Mouse (Mus musculus) CD4-positive helper T cell, adult 2 months (primary cell): ENCODE data around the gene Pithd1.
"Not testable (repeated sequence)": the region's sequence is repeated elsewhere in the genome, so short reads cannot be mapped to it uniquely, and the experiment has no call there.

Experiments used
- DNase-seq: peaks from one replicate; pipeline ENCODE4 v3.0.0-alpha.2; 2012; ENCODE audit warnings: low read depth, missing footprints, low spot score

Gene Pithd1

GRCm38 (mm10) chr4:135987714-135988113 is 650 bp upstream of the Pithd1 start:
- DNase-seq, result no peak

DNA sequence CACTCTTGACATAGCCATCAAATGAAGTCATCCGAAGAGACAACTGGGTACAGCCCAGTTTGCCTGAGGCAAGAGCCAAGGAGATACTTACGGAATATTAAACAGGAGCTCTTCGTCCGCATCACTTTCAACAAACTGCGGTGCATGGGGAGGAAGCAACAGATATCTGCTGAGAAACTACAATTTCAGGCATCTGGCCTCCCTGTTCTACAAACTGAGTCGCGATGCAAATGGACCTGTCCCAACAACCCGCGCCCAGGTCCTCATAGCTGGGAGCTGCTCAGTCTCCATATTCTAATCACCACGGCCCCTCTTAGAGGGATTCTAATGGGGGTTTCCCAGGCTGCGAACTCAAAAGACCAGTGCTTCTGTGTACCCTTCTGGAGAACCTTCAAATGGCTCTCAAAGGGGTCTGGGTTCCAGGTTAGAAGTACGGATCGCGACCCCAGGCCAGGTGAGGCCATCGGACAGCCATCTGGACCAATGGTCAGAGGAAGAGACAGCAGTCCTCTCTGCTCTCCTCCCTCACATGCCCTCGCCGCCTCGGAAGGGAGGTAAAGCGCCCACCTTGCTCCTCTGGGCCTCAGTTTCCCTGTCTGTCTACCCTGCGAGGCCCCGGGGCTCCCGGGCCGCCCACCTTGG is 642 bp downstream of the Pithd1 start:
- no peak for DNase-seq

DNA sequence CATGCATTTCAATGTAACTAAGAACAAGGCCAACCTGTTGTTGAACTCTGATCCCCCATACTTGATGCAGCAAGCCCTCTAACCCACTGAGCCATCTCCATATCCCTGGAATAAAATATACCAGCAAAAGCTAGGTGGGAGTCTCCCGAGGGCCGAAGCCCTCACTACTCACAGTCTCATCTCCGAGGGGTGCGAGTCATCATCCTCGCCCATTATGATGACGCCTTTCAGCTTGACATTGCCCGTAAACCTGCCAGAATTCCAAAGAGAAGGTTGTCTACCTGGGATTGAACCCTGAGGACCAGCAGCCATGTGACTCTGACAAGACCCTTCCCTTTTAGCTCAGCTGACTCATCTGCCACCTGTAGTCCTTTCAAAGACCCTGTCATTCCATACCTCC is 1.3 kb downstream of the Pithd1 start:
- DNase-seq, result no peak

DNA sequence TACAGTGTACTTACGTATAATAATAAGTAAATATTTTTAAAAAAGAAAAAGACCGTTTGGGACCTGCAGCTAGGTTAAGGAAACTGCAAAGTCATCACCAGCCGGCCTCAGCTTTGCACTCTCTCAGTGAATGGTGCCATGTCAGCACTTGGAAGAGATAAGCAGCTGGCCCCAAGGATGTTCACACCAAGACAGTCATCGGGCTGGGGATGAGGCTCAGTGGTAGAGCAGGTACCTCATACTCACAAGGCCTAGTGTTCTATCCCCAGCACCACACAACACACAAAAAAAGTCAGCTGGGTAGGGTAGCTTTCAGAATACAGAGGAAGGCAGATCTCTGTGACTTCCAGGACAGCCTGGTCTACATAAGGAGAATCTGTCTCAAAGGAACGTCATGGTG is 1.9 kb downstream of the Pithd1 start:
- DNase-seq, result no peak

GRCm38 (mm10) chr4:135984556-135984955 is 2.5 kb downstream of the Pithd1 start:
- DNase-seq, result no peak

DNA sequence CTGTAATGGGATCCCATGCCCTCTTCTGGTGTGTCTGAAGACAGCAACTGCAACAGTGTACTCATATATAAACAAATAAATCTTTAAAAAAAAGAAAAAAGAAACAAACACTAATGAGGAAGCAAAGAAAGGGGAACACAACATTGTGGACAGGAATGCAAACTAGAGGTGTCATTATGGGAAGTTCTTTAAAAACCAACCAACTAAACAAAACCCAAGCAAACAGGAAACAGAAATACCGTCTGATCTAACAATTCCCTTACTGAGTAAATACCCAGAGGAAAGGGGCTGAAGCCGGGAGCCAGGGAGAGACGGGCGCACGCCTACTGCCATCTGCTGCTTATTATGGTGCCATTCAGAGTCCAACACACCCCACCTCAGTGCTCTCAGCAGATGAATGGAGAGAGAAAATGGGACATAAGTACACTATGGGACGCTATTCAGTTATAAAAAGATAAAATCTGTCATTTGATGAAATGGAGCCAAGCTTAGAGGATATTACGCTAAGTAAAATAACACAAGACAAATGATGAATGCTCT is 5.5 kb downstream of the Pithd1 start:
- DNase-seq, result no peak

DNA sequence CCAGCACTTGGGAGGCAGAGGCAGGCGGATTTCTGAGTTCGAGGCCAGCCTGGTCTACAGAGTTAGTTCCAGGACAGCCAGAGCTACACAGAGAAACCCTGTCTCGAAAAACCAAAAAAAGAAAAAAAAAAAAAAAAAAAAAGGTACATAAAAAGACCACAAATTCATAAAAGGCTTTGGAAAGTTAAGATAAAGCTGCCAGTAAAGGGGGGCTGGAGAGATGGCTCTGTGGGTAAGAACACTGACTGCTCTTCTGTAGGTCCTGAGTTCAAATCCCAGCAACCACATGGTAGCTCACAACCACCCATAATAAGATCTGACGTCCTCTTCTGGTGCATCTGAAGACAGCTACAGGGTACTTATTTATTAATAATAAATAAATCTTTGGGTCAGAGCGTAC is 6.8 kb downstream of the Pithd1 start:
- DNase-seq, result not testable (repeated sequence)

DNA sequence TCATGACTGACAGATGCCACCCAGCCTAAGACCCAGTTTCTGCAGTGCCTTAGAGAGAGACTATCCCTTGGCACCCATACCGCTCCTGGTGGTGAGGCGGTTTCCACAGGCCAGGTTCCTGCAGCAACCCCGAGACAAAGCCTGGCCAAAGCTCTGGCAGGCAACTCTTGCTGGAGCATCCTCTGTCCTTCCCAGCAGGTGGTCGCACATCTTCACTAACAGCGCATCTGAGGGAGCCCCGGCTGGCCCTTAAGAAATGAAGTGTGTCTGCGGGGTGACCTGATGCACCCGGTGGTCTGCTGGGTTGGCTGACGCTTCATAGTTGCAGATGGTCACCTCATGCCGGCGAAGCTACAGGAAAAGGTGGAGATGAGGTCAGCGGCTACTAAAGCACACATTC is 10.9 kb downstream of the Pithd1 start:
- no peak for DNase-seq

- DNase-seq, result peak; percentile 35
Measured at GRCm38 (mm10) chr4:135972911-135973811, 13.9 kb downstream of the Pithd1 start.

GRCm38 (mm10) chr4:135972556-135972906 is 14.5 kb downstream of the Pithd1 start, which contains the start of gene Lypla2:
TSS of gene Lypla2 (minus strand) at chr4:135972626.
- DNase-seq, result peak; percentile 79

- DNase-seq, result peak; percentile 52
Measured at GRCm38 (mm10) chr4:135971805-135972555, 15.1 kb downstream of the Pithd1 start.

DNA sequence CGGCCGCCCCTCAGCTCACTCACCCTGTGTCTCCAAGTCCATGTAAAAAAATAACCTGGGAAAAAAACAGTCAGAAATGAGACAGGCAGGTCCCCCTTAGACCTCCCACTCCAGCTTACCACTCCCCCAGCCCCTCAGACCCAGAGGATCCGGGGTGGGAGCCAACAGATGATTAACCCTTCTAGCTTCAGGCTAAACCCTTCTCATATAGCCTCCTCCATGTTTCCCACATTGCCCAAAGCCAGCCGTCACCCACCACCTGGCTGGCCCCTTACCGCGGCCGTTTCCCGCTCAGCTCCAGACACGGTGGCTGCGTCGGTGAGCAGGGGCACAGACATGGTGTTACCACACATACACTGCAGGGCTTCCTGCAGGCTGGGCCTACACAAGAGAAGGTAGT is 16.5 kb downstream of the Pithd1 start:
- no peak for DNase-seq

DNA sequence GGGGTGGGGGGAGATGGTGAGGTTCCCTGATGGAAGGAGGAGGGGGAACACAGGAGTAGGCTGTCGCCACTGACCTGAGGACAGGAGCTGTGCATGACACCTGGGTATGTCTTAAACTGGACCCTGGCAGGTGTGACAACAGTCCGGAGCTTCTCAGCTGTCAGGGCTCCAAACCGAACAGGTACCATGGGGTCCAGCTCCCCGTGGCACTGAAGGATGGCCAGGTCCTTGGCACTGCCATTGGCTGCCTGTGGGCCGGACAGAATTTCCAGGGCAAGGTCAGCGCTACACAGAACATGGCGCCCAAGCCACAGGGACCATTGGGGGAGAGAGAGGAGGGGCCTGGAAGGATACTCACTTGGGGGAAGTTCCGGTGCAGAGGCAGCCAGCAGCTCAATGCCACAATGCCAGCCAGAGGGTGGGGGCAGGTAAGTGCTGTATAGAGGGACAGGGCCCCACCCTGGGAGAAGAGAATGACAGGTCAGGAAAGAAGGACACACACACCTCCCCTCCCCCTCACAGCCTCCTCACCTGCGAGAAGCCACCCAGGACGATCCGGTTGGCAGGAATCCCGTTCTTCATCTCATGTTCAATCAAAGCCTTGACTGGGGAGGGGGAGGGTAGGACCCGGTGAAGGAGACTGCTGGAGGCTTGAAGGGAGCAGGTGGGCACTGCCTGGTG is 17.9 kb downstream of the Pithd1 start:
- no peak for DNase-seq

- DNase-seq, result no peak
Measured at GRCm38 (mm10) chr4:135968271-135968869, 18.7 kb downstream of the Pithd1 start.

GRCm38 (mm10) chr4:135967086-135967760 is 19.8 kb downstream of the Pithd1 start:
- DNase-seq, result no peak

DNA sequence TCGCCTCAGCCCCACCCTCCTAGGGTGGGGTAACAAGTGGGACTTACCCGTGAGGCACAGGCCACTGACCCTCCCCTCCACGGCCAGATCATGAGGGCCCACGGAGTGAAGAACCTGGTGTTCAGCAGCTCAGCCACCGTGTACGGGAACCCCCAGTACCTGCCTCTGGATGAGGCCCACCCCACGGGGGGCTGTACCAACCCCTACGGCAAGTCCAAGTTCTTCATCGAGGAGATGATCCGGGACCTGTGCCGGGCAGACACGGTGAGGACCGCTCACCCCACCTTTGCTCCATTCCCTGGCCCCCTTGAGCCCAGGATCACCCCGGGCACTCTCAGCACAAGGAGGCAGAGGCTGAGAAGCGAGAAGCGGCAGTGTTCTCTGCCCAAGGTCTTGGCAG is 20.8 kb downstream of the Pithd1 start:
- no peak for DNase-seq

- DNase-seq, result no peak
Measured at GRCm38 (mm10) chr4:135965113-135965512, 22.0 kb downstream of the Pithd1 start.

DNA sequence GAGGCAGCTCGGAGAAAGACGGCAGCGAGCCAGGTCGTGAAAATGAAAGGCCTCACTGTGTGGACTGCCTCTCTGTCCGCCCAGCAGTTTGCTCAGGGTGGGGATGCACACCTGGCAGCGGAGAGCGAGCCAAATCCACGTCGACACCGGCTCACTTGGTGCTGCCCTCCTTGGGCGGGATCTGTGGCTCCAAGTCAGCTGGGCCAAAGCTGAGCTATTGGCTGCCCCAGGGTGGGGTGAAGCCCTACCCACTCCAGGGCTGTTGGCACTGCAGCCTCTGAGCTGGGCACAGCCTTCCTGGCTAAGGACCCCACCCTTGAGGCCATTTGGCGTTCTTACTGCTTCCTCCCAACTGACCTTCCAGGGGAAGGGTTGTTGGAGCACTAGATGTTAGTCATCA is 22.6 kb downstream of the Pithd1 start:
- DNase-seq, result peak; percentile 46

DNA sequence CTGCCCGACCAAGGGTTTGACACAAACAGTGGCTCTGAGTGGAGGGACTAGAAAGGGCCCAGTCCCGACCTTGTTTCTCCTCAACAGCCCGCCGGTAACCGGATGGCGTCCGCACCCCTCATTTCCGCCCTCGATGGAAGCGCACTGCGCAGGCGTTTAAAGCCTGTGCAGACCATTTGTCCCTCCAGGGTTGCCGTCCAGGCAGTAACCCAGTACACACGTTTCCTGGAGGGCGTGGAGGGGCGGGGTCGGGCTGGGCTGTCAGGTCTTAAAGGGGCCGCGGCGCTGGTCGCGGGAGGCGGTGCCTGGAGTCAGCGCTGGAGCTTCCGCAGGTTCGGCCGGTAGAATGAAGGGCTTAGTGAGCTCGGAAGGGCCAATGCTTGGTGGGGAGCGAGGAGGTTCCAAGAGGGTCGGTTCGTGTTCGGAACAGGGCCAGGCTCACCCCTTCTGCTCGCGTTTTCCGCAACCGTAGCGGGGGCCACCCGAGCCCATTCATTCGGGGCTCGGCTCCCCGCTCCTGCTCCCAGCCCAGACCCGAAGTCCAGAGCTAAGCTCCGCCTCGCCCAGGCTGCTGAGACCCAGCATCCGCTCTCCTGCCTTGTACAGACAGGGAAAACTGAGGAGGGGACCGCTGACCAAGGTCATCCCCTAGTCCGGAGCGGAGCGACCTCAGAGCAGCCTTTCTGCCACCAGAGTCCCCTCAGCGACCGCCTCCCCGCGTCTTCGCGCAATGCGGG is 23.4 kb downstream of the Pithd1 start, which contains the start of gene Gale:
TSS of gene Gale (plus strand) at position 271 of the 737 bp plus-strand sequence.
- peak; percentile 99 for DNase-seq

DNA sequence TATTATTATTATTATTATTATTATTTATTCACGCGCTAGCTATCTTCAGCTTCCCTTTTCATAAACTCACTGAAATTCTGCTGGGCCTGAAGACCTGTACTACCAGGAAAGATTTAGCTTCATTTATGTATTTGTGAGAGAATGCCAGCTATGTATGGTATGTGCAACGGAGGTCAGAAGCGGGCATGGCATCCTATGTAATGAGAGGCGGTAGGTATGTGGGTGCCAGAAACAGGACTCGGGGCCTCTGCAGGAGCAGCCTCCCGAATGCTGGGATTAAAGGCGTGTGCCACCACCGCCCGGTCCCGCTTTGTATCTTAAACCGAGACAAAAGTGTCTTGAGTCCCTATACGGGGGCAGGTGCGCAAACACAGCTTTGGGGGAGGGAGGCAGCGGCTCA is 24.1 kb downstream of the Pithd1 start:
- DNase-seq, result no peak
